Comparison of ENCODE assay signal across 9 mouse cellular contexts in the genomic region with DNA sequence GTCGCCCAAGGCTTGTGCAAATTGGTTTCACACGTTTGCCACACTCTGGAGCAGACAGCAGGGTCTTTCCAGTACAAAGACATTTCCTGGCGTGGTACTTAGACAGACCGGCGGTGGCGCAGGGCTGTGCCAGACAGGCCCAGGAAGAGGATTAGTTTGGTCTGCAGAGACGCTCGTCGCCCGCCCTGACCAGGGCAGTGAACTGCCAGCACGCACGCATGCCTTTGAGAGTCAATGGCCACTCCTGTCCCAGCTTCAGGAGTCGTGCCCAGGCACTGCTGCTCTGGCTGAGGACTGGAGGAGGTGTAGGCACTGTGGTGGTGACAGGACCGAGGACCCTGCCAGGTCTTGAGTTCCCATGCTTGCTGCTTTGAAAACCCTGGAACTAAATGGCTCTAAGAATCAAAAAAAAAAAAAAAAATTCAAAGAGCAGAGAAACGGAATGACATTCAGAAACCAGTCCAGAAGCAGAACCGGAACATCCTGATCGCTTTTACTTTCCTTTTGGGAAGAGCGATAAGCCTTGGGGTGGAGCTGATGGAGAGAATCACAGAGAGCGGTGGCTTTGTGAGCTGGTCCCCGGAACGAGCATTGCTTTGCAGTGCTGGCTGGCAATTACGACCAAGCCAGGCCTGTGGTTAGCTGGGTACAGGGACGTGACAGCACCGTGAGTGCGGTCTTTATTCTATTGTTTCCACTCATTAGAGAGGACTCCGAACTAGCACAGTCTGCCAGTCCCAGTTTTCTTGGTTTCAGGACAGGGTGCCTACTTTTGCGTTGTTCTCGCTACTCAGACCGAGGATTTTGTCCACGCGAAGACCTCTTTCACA. TPM values are rescaled to one million over a fixed set of nuclear protein-coding genes. Genes with fewer than 3 reads are reported as not detected.
DNase-seq lines count a peak whose midpoint lies in the region; ATAC-seq and TF ChIP-seq lines count a peak whose summit lies in the region.
"Had no signal": no experiment of that assay in that cellular context is flagged by ENCODE, and none has a peak within 500 bp of the region (broad histone marks: within the 10 kb centered on the region; RNA-seq: fewer than 3 reads in every experiment).

No protein-coding gene starts in this region.

- no peak overlapping the region for H3K27ac ChIP-seq in intestine, embryonic 15.5 days
- peak overlapping the region; percentile 6; the same call in 1 of the 2 replicates for H3K27ac ChIP-seq in liver, adult 2 months (replicated peaks; ENCODE audit: insufficient read depth, low read depth, low read length)
- peak overlapping the region; percentile 16; the same call in 1 of the 2 replicates for H3K27ac ChIP-seq in midbrain, embryonic 15.5 days
- 0 out of 2 replicates have a peak overlapping the region, but pooled peaks have one; percentile 8 for H3K27ac ChIP-seq in stomach, postnatal 0 days (replicated peaks)

- H3K36me3 ChIP-seq in intestine, embryonic 15.5 days, result no peaks in the 10 kb centered on the region
- no peaks in the 10 kb centered on the region for H3K36me3 ChIP-seq in liver, adult 2 months (ENCODE audit: control insufficient read depth, insufficient read depth, low read length)
- H3K36me3 ChIP-seq in midbrain, embryonic 15.5 days (replicated peaks), result no peaks in the 10 kb centered on the region
- no peaks in the 10 kb centered on the region for H3K36me3 ChIP-seq in stomach, postnatal 0 days (ENCODE audit: control insufficient read depth, insufficient read depth, low read length)

- TF ChIP-seq POLR2A in liver, adult 2 months (IDR thresholded peaks at IDR 0.05; ENCODE audit: extremely low read depth, insufficient read depth, low read length), result no peak

- WGBS in intestine, embryonic 15.5 days, result 34% methylated on average over 31 of the region's 31 CpGs
- 14% methylated on average over 30 of the region's 31 CpGs for WGBS in liver, adult 2 months
- WGBS in midbrain, embryonic 15.5 days, result 29% methylated on average over 31 of the region's 31 CpGs
- 37% methylated on average over 31 of the region's 31 CpGs for WGBS in stomach, postnatal 0 days

- H3K9me3 ChIP-seq in intestine, embryonic 15.5 days, result no peaks in the 10 kb centered on the region
- no peaks in the 10 kb centered on the region for H3K9me3 ChIP-seq in midbrain, embryonic 15.5 days
- H3K9me3 ChIP-seq in stomach, postnatal 0 days (ENCODE audit: control insufficient read depth, low read length), result no peaks in the 10 kb centered on the region

- H3K9ac ChIP-seq in intestine, embryonic 15.5 days, result no peak overlapping the region
- peak overlapping the region; percentile 42 for H3K9ac ChIP-seq in liver, adult 2 months (ENCODE audit: low read depth, low read length)
- no peak overlapping the region for H3K9ac ChIP-seq in midbrain, embryonic 15.5 days
- H3K9ac ChIP-seq in stomach, postnatal 0 days (ENCODE audit: low read length), result peak overlapping the region; percentile 41; the same call in 1 of the 2 replicates

- DNase-seq in spleen, adult 18-20 months, result peak; percentile 12 to 29
- no peak for DNase-seq in spleen, adult 12 weeks (ENCODE audit: low spot score)
- DNase-seq in embryo, embryonic 11 days, result peak; percentile 63
- DNase-seq in heart, adult 11 months, result peak; percentile 94
- DNase-seq in liver, adult 2 months (ENCODE audit: extremely low read depth, low read depth, low spot score), result peak; percentile 48
- DNase-seq in stomach, postnatal 0 days (ENCODE audit: low spot score), result peak; percentile 31

- 0 out of 2 replicates have a peak, but pooled peaks have one; percentile 13 for TF ChIP-seq CTCF in liver, adult 2 months (IDR thresholded peaks at IDR 0.05; ENCODE audit: low read depth, low read length)
- TF ChIP-seq CTCF in stomach, postnatal 0 days (IDR thresholded peaks at IDR 0.05; ENCODE audit: low read depth), result 0 out of 2 replicates have a peak, but pooled peaks have one; percentile 11

- H3K4me3 ChIP-seq in intestine, embryonic 15.5 days (replicated peaks), result peak overlapping the region; percentile 37
- H3K4me3 ChIP-seq in liver, adult 2 months (ENCODE audit: insufficient read depth, low read depth, low read length), result peak overlapping the region; percentile 57
- H3K4me3 ChIP-seq in midbrain, embryonic 15.5 days, result peak overlapping the region; percentile 21
- peak overlapping the region; percentile 35 for H3K4me3 ChIP-seq in stomach, postnatal 0 days (ENCODE audit: low read depth, low read length)

- TF ChIP-seq EP300 in stomach, postnatal 0 days (optimal IDR thresholded peaks at IDR 0.05), result no peak

- peak overlapping the region; percentile 71 for H3K4me2 ChIP-seq in intestine, embryonic 15.5 days (replicated peaks)
- H3K4me2 ChIP-seq in midbrain, embryonic 15.5 days, result peak overlapping the region; percentile 49
- H3K4me2 ChIP-seq in stomach, postnatal 0 days (replicated peaks; ENCODE audit: low read depth), result peak overlapping the region; percentile 57

- H3K27me3 ChIP-seq in intestine, embryonic 15.5 days (replicated peaks), result 0 out of 2 replicates have a peak, but pooled peaks cover 9% of the 10 kb centered on the region
- H3K27me3 ChIP-seq in liver, adult 2 months (ENCODE audit: control insufficient read depth, insufficient read depth, low read length), result no peaks in the 10 kb centered on the region
- H3K27me3 ChIP-seq in midbrain, embryonic 15.5 days (replicated peaks), result no peaks in the 10 kb centered on the region; the same call in 1 of the 2 replicates
- H3K27me3 ChIP-seq in stomach, postnatal 0 days (ENCODE audit: control insufficient read depth, insufficient read depth, low read length), result no peaks in the 10 kb centered on the region

- H3K79me2 ChIP-seq in liver, adult 2 months (ENCODE audit: control insufficient read depth, insufficient read depth, low read length), result no peaks in the 10 kb centered on the region

- ATAC-seq in intestine, embryonic 15.5 days, result peak; percentile 73
- ATAC-seq in midbrain, embryonic 15.5 days (replicated peaks), result peak; percentile 94
- peak; percentile 49 for ATAC-seq in stomach, postnatal 0 days (ENCODE audit: low FRiP score, low TSS enrichment)
- ATAC-seq: Patski had no signal

- no peaks in the 10 kb centered on the region for H3K4me1 ChIP-seq in intestine, embryonic 15.5 days (replicated peaks)
- peaks cover 4% of the 10 kb centered on the region; the same call in 1 of the 2 replicates for H3K4me1 ChIP-seq in liver, adult 2 months (ENCODE audit: control insufficient read depth, insufficient read depth, low read length)
- peaks cover 7% of the 10 kb centered on the region; the same call in 1 of the 2 replicates for H3K4me1 ChIP-seq in midbrain, embryonic 15.5 days
- H3K4me1 ChIP-seq in stomach, postnatal 0 days (replicated peaks; ENCODE audit: control insufficient read depth, insufficient read depth), result no peaks in the 10 kb centered on the region

RNA-seq across cellular contexts. Expression of gene Apln, which starts 19.7 kb away (rescaled TPM):
- 6.0 and 6.4 TPM in 2 replicates for polyA plus RNA-seq in intestine, embryonic 15.5 days (2015; fragmentation: Nextera tagmentation; extraction: Ambion mirVana)
- total RNA-seq in liver, adult 2 months (2014; rRNA removed), result 0.07 and 0.09 TPM in 2 replicates
- 0.04 TPM in 1 of 2 replicates, not detected in the other for polyA plus RNA-seq in liver, adult 2 months (2012; rRNA removed)
- polyA plus RNA-seq in midbrain, embryonic 15.5 days (2015; fragmentation: Nextera tagmentation; extraction: Ambion mirVana), result 3.5 and 4.3 TPM in 2 replicates
- polyA plus RNA-seq in stomach, postnatal 0 days (2015; fragmentation: Nextera tagmentation; extraction: Ambion mirVana), result 3.0 and 3.1 TPM in 2 replicates

RNA-seq across cellular contexts. Expression of gene Xpnpep2, which starts 54.1 kb away (rescaled TPM):
- 3.4 and 4.0 TPM in 2 replicates for polyA plus RNA-seq in intestine, embryonic 15.5 days (2015; fragmentation: Nextera tagmentation; extraction: Ambion mirVana)
- not detected in 2 replicates for total RNA-seq in liver, adult 2 months (2014; rRNA removed)
- polyA plus RNA-seq in liver, adult 2 months (2012; rRNA removed), result not detected in 2 replicates
- polyA plus RNA-seq in midbrain, embryonic 15.5 days (2015; fragmentation: Nextera tagmentation; extraction: Ambion mirVana), result 0.65 and 1.2 TPM in 2 replicates
- 0.58 and 1.1 TPM in 2 replicates for polyA plus RNA-seq in stomach, postnatal 0 days (2015; fragmentation: Nextera tagmentation; extraction: Ambion mirVana)

Comparison
In these comparisons a context has a peak if more than half of its experiments do, and no peak if none do; other contexts are left out.
1. H3K9ac ChIP-seq: peak in liver, adult 2 months (single experiment) and stomach, postnatal 0 days (single experiment); none in intestine, embryonic 15.5 days (single experiment) and midbrain, embryonic 15.5 days (single experiment).
2. Peak in every context shown above with its lines, with median percentiles within 50 percentile points of each other: ATAC-seq, H3K4me2 ChIP-seq and H3K4me3 ChIP-seq.